Mouse (Mus musculus) lung, postnatal 0 days (tissue): ENCODE results near the gene Cdc42ep1. TPM values are rescaled to one million over a fixed set of nuclear protein-coding genes. Genes with fewer than 3 reads are reported as not detected.

Source experiments
- ATAC-seq: fragments of 200-750 bp; cut with Nextera tagmentation; 2 replicates; pipeline ENCODE4 v1.8.0; 2017; ENCODE audit warnings: moderate library complexity
- DNase-seq: peaks from one replicate; pipeline ENCODE4 v3.0.0-alpha.2; 2016; ENCODE audit warnings: low spot score
- H3K27ac ChIP-seq: fragments of 300-500 bp; sonication (generic); 2 replicates; pipeline ENCODE4 v1.5.1; 2014; ENCODE audit warnings: antibody characterized with exemption, mild to moderate bottlenecking, low read length, mixed read lengths
- H3K27me3 ChIP-seq: fragments of 300-500 bp; sonication (generic); replicated peaks from 2 replicates; pipeline ENCODE4 v1.6.1; 2014; ENCODE audit warnings: low read length, mixed read lengths; ENCODE audit not compliant: insufficient read depth
- H3K36me3 ChIP-seq: fragments of 300-500 bp; sonication (generic); 2 replicates; pipeline ENCODE4 v1.6.1; 2014; ENCODE audit warnings: low read length, mixed read lengths; ENCODE audit not compliant: insufficient read depth
- H3K4me1 ChIP-seq: fragments of 300-500 bp; sonication (generic); 2 replicates; pipeline ENCODE4 v1.6.1; 2014; ENCODE audit warnings: antibody characterized with exemption, low read depth, low read length, mixed read lengths; ENCODE audit not compliant: insufficient read depth
- H3K4me2 ChIP-seq: fragments of 300-500 bp; sonication (generic); replicated peaks from 2 replicates; pipeline ENCODE4 v1.6.1; 2014; ENCODE audit warnings: low read depth, mild to moderate bottlenecking, low read length, moderate library complexity, mixed read lengths
- H3K4me3 ChIP-seq: fragments of 300-500 bp; sonication (generic); 2 replicates; pipeline ENCODE4 v1.5.1; 2014; ENCODE audit warnings: low read depth, low read length
- H3K9ac ChIP-seq: fragments of 300-500 bp; sonication (generic); replicated peaks from 2 replicates; pipeline ENCODE4 v1.6.1; 2014; ENCODE audit warnings: low read depth, mild to moderate bottlenecking
- H3K9me3 ChIP-seq: fragments of 300-500 bp; sonication (generic); 2 replicates; pipeline ENCODE4 v1.6.1; 2016; ENCODE audit warnings: low read length, mixed read lengths
- CTCF ChIP-seq: IDR thresholded peaks from 2 replicates; pipeline ENCODE4 v1.5.1; 2016; ENCODE audit warnings: antibody characterized with exemption, mild to moderate bottlenecking
- EP300 ChIP-seq: IDR thresholded peaks from 2 replicates; pipeline ENCODE4 v1.6.1; 2016; ENCODE audit warnings: antibody characterized with exemption, mild to moderate bottlenecking, control low read depth
- WGBS: fragments of 180-500 bp; shearing (Covaris S2); extraction: QIAGEN DNeasy Blood & Tissue Kit; methylation state at CpG from one replicate; pipeline ENCODE4 v1.1.7; 2014; 5-methylcytosine and 5-hydroxymethylcytosine counted together
- polyA plus RNA-seq: library from polyadenylated mRNA; unstranded; fragments of >200 nt; fragmentation: Nextera tagmentation; extraction: Ambion mirVana; gene quantifications from 2 replicates; pipeline ENCODE4 v1.2.1, GENCODE M21; 2015

The Cdc42ep1 gene
- polyA plus RNA-seq, 1 experiment from 2014 or later, result 109 TPM

DNA sequence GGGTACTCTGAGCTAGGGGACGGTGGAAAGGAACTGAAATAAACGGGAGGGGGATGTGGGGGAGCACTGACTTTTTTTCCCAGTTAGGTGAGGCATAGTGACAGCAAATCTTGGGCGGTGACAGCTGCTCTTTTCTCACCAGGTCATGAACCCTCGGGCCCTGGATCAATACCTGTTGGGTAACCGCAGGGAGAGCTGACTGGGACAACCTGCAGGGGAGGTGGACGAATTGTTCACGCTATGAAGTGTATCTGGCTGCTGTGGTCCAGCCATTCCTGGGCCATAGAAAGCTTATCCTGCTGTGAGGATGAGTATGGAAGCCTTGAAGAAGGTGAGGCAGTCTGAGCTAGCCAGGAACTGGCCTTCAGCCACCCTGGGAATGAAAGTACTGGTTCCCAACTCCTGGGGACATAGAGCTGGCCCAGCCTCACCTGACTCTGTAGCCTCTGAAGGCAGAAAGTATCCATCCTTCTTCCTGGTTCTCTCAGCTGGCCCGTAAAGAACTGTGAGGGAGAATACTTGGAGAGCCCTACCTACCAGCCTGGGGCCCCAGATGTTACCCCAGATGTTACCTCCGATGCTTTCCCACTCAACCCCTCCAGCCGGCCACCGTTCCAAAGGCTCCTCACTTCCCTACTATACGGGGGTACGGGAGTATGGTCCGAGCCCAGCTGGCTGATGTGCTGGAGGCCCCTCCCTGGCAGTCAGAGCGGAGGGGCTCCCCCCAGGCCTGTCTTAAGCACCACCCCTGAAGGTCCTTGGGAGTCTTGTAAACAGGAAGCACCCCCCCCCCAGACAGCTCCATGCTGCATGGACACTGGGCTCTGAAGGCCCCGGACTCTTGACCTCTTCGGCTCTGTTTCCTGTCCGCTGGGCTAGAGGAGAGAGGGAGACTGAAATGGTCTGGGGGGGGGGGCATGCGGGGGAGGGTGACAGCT lies 10.4 kb upstream of the Cdc42ep1 start:
- ATAC-seq (peak; percentile 70), DNase-seq (peak; percentile 91)
- no peaks in the 10 kb centered on the region for H3K9me3 ChIP-seq
- no peak overlapping the region for H3K9ac ChIP-seq
- peak overlapping the region; percentile 44 for H3K4me2 ChIP-seq
- H3K4me3 ChIP-seq, result peak overlapping the region; percentile 10; the same call in 1 of the 2 replicates
- TF ChIP-seq EP300 (peak; percentile 73), CTCF (no peak)
- 31% methylated on average over 18 of the region's 19 CpGs for whole genome bisulfite sequencing
- H3K27me3 ChIP-seq, result no peaks in the 10 kb centered on the region
- H3K27ac ChIP-seq, result peak overlapping the region; percentile 96
- no peaks in the 10 kb centered on the region for H3K36me3 ChIP-seq
- H3K4me1 ChIP-seq, result peaks cover 26% of the 10 kb centered on the region

DNA sequence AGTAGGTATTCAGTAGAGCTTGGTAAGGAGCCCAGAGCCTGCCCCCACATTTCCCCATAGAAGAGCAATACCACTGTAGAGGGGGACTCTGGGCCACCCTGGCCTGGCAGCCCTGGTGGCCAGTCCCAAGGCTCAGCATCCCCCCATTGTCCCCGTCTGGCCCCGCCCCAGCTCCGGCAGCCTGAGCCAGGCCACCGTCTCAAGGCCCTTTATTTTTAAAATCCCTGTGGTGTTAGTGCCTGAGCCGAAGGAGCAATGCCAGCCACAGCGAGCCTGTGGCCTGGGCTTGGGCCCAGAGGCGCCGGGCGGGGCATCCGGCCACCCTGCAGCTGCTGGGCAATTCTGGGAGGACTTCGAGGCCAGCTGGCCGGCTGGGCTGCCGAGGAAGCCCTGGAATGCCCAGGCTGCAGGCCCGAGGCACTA lies 9.7 kb upstream of the Cdc42ep1 start:
- Histone ChIP-seq H3K4me2 (peak overlapping the region; percentile 44), H3K9ac (no peak overlapping the region)
- no peak; the same call in none of the 2 replicates for TF ChIP-seq EP300
- peak; percentile 25; the same call in 1 of the 2 replicates for TF ChIP-seq CTCF

DNA sequence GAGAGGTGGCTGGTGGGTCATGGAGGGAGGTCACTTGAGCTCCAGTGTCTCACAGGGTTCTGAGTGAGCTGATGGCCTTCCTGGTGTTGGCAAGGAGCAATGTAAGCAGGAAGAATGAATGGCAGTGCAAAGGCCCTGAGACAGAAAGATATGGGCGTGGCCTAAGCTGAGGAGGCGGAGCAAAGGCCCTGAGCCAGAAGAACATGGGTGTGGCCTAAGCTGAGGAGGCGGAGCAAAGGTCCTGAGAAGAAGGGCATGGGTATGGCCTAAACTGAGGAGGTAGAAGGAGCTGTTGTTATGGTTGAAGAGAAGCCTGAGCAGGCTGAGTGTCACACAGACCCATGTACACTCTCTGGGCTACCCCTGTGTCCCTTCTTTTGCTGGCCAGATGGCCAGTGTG lies 8.8 kb upstream of the Cdc42ep1 start:
- Histone ChIP-seq H3K9ac (no peak overlapping the region), H3K4me1 (peaks cover 26% of the 10 kb centered on the region), H3K4me2 (no peak overlapping the region), H3K36me3 (no peaks in the 10 kb centered on the region), H3K27me3 (no peaks in the 10 kb centered on the region), H3K9me3 (no peaks in the 10 kb centered on the region), H3K4me3 (no peak overlapping the region), H3K27ac (peak overlapping the region; percentile 96)
- no peak for TF ChIP-seq CTCF
- no peak for TF ChIP-seq EP300
- 94% methylated on average over 3 of the region's 3 CpGs for WGBS
- ATAC-seq (no peak), DNase-seq (no peak)

More for the DNA sequence above, 9.7 kb upstream of the Cdc42ep1 start:
- DNase-seq (peak; percentile 90), ATAC-seq (peak; percentile 67)
- H3K9me3 ChIP-seq, result no peaks in the 10 kb centered on the region
- peaks cover 26% of the 10 kb centered on the region for H3K4me1 ChIP-seq
- 14% methylated on average over 14 of the region's 14 CpGs for WGBS
- 0 out of 2 replicates have a peak overlapping the region, but pooled peaks have one; percentile 10 for H3K4me3 ChIP-seq
- H3K27ac ChIP-seq, result peak overlapping the region; percentile 96
- no peaks in the 10 kb centered on the region for H3K36me3 ChIP-seq
- H3K27me3 ChIP-seq, result no peaks in the 10 kb centered on the region

DNA sequence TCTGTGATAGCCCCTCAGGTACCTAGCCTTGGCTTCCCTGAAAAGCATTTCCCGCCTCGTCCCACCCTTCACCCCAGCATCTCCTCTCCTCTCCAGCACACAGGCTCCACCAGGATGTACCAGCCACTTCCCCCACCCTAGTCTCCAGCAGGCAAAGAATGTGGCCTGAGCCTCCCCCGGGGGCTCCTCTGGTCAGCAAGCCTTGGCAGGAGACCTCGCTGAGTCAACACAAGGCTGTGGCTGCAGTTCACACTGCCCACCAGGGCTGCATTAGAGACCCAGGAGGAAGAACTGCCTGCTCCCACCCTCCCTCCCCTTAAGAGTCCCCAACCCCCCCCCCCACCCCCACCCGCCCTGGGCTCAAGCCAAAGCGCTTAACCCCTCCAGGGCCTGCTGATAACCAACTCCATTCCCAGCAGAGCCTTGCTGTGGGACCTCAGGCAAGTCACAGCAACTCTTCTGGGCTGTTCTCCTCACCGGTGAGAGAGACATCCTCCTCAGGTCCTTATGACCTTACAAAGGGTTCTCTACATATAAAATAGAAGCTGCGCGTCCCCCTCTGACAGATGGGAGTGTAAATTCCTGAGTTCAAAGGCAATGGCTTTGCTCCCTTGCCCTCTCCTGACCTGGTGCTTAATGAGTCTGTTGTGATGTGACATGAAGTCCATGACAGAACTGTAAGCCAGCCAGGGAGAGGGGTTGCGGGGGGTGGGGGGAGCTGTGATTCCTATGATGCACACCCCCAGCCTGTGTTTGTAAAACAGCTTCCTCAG lies 8.0 kb upstream of the Cdc42ep1 start:
- H3K4me2 ChIP-seq, result 0 out of 2 replicates have a peak overlapping the region, but pooled peaks have one; percentile 1
- no peaks in the 10 kb centered on the region for H3K9me3 ChIP-seq
- 14% methylated on average over 10 of the region's 10 CpGs for WGBS
- peak; percentile 13 for ATAC-seq
- TF ChIP-seq CTCF (peak; percentile 29; the same call in 1 of the 2 replicates), EP300 (no peak; the same call in 1 of the 2 replicates)
- DNase-seq, result peak; percentile 82
- no peaks in the 10 kb centered on the region for H3K27me3 ChIP-seq
- peak overlapping the region; percentile 96 for H3K27ac ChIP-seq
- H3K36me3 ChIP-seq, result no peaks in the 10 kb centered on the region
- peaks cover 26% of the 10 kb centered on the region for H3K4me1 ChIP-seq
- no peak overlapping the region for H3K9ac ChIP-seq
- H3K4me3 ChIP-seq, result no peak overlapping the region

DNA sequence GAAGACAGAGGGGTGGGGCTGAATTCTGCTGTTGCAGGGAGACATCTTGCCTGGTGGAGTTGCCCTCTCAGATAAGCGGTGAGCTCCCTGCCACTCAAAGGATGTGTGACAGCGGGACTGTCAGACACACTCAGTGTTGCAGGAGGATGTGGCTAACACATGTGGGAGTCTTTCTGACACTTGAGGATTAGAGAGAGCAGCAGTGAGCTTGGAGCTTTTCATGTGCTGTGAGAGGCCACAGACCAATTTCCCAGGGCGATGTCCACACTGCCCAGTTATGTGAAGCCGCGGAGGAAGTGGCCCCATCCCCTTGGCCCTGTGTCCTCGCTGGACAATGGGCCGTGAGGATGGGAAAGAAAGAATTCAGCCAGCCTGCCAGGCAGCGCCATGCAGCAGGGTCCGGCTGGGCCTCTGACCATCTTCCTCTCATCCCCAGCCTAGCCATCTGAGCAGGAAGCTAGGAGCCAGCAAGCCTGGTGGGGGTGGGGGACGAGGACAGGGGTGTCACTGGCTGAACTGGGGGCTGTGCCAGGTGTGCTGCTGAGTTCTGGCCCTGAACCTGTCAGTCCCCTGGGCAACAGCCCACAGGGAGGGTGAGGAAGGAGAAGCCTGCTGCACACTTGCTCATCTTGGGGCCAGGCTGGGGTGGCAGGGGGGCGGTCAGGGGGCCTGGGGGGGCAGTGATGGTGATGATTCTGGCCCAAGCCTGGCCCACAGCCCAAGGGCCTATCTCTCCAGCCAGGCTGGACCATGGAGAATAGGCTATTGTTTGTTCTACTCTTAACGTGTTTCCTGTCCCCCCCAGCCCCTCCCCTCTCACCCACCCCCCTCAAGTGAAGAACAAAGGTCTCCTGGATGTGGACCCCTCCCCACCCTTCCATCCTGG lies 7.0 kb upstream of the Cdc42ep1 start:
- no peaks in the 10 kb centered on the region for H3K36me3 ChIP-seq
- H3K4me1 ChIP-seq, result peaks cover 29% of the 10 kb centered on the region
- no peak overlapping the region for H3K4me3 ChIP-seq
- no peak; the same call in 1 of the 2 replicates for TF ChIP-seq EP300
- TF ChIP-seq CTCF, result no peak
- no peak overlapping the region for H3K9ac ChIP-seq
- no peak overlapping the region for H3K4me2 ChIP-seq
- no peaks in the 10 kb centered on the region for H3K9me3 ChIP-seq
- DNase-seq, result peak; percentile 68
- WGBS, result 17% methylated on average over 11 of the region's 12 CpGs
- ATAC-seq, result peak; percentile 36
- peak overlapping the region; percentile 96 for H3K27ac ChIP-seq
- H3K27me3 ChIP-seq, result no peaks in the 10 kb centered on the region
